In the genomic region with DNA sequence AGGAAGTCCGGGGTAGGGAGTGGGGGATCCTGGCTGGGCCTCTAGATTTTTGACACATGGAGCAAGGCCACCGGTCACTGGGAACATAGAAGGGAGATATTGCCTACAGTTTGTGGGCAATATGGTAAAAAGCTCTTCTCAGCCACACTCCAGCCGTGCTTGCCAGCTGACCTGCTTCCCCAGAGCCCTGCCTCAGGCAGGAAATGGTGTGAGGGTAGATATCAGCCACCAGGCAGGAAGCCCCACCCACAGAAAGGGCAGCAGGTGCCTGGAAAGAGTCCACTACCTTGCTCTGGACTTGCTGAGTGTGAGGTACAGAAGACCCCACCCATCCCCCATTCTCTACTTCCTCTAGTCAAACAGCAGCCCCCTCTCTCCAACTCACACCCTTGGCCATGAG, we compare ENCODE assay signal across 9 mouse cellular contexts.
DNase-seq lines count a peak whose midpoint lies in the region; ATAC-seq lines count a peak whose summit lies in the region.
"Had no signal": no experiment of that assay in that cellular context is flagged by ENCODE, and none has a peak within 500 bp of the region (broad histone marks: within the 10 kb centered on the region; RNA-seq: fewer than 3 reads in every experiment).

No protein-coding gene starts in this region.

- 60% methylated on average over 3 of the region's 3 CpGs for WGBS in heart, embryonic 13.5 days
- WGBS in forebrain, embryonic 16.5 days = 85% methylated on average over 3 of the region's 3 CpGs

- H3K9me3 ChIP-seq in heart, embryonic 13.5 days = no peaks in the 10 kb centered on the region
- no peaks in the 10 kb centered on the region for H3K9me3 ChIP-seq in forebrain, embryonic 16.5 days (ENCODE audit: control insufficient read depth, low read length)

- H3K27ac ChIP-seq in heart, embryonic 13.5 days (replicated peaks) = peak overlapping the region; percentile 84
- no peak overlapping the region for H3K27ac ChIP-seq in forebrain, embryonic 16.5 days (ENCODE audit: low read length)

- peak; percentile 30 for DNase-seq in c-Kit-positive CD71-negative TER-119-negative erythroid progenitor cells, embryonic 14.5 days (ENCODE audit: low read depth)
- DNase-seq in kidney, postnatal 4 days = peak; percentile 33 to 48
- peak; percentile 53 to 72 for DNase-seq in natural killer cell, adult 2 months (ENCODE audit: low spot score in 2 of 2)
- DNase-seq in cerebellum, adult 18-20 months = no peak
- no peak for DNase-seq in layer of hippocampus, adult 9-10 months (ENCODE audit: low spot score)

- H3K4me1 ChIP-seq in heart, embryonic 13.5 days = peaks cover 26% of the 10 kb centered on the region
- no peaks in the 10 kb centered on the region for H3K4me1 ChIP-seq in forebrain, embryonic 16.5 days (replicated peaks; ENCODE audit: control insufficient read depth, insufficient read depth, low read length)

- H3K4me2 ChIP-seq in heart, embryonic 13.5 days = no peak overlapping the region
- no peak overlapping the region for H3K4me2 ChIP-seq in forebrain, embryonic 16.5 days (ENCODE audit: low read length)

- H3K9ac ChIP-seq in heart, embryonic 13.5 days = no peak overlapping the region
- H3K9ac ChIP-seq in forebrain, embryonic 16.5 days (replicated peaks; ENCODE audit: low read depth, low read length) = no peak overlapping the region

- no peaks in the 10 kb centered on the region for H3K36me3 ChIP-seq in heart, embryonic 13.5 days
- H3K36me3 ChIP-seq in forebrain, embryonic 16.5 days (ENCODE audit: control insufficient read depth, insufficient read depth) = no peaks in the 10 kb centered on the region

- H3K4me3 ChIP-seq in heart, embryonic 13.5 days = no peak overlapping the region
- H3K4me3 ChIP-seq in forebrain, embryonic 16.5 days (replicated peaks; ENCODE audit: low read length) = no peak overlapping the region
- H3K4me3 ChIP-seq: myocyte had no signal

- no peak for ATAC-seq in heart, embryonic 13.5 days (ENCODE audit: extremely low read depth, insufficient number of reproducible peaks, low FRiP score, low TSS enrichment)
- ATAC-seq in forebrain, embryonic 16.5 days = no peak
- no peak for ATAC-seq in erythroid progenitor cell, adult 5-6 weeks (replicated peaks; ENCODE audit: low FRiP score, poor library complexity, severe bottlenecking)

- no peaks in the 10 kb centered on the region for H3K27me3 ChIP-seq in heart, embryonic 13.5 days (replicated peaks)
- H3K27me3 ChIP-seq in forebrain, embryonic 16.5 days (replicated peaks; ENCODE audit: control insufficient read depth, insufficient read depth, low read length) = no peaks in the 10 kb centered on the region

Comparison
In these comparisons a context has a peak if more than half of its experiments do, and no peak if none do; other contexts are left out.
1. DNase-seq: peak in c-Kit-positive CD71-negative TER-119-negative erythroid progenitor cells, embryonic 14.5 days (single experiment), kidney, postnatal 4 days (2 of 2) and natural killer cell, adult 2 months (2 of 2); none in cerebellum, adult 18-20 months (0 of 2) and layer of hippocampus, adult 9-10 months (single experiment).